Mouse (Mus musculus): ENCODE measurements at regions not wholly inside any gene's neighbourhood (a gene's known extent, or its start where the extent isn't known, plus 50 kb on each side); places are given as distances from the start of the nearest gene placed in this dataset.
"Not testable (repeated sequence)": the region's sequence is repeated elsewhere in the genome, so short reads cannot be mapped to it uniquely, and the experiment has no call there.

- DNase-seq; intact Hi-C loops (cut with DNase I): not testable (repeated sequence)
These were observed 100.0 kb downstream of the Raet1d start for GRCm38 (mm10) chr10:22460386-22460785.

GRCm38 (mm10) chr10:22460818-22461479, 100.6 kb downstream of the Raet1d start:
- DNase-seq; intact Hi-C loops (cut with DNase I): not testable (repeated sequence)

GRCm38 (mm10) chr10:22461480-22462050, 101.2 kb downstream of the Raet1d start:
- DNase-seq; intact Hi-C loops (cut with DNase I): not testable (repeated sequence)

- intact Hi-C loops (cut with DNase I) = not testable (repeated sequence)
- DNase-seq = peak; percentile 35
These were observed 111.5 kb downstream of the Raet1d start for GRCm38 (mm10) chr10:22471722-22472330.

- DNase-seq = peak; percentile 37
- intact Hi-C loops (cut with DNase I) = loop anchor here (2.0 kb wide), 2 partner anchors 99 to 445 kb away; no protein-coding TSS in a partner anchor
These were observed 119.5 kb downstream of the Raet1d start for GRCm38 (mm10) chr10:22479860-22480259.

GRCm38 (mm10) chr10:22487071-22487470, 126.7 kb downstream of the Raet1d start:
- DNase-seq; intact Hi-C loops (cut with DNase I): not testable (repeated sequence)

- intact Hi-C loops (cut with DNase I); DNase-seq: not testable (repeated sequence)
These were observed 131.5 kb downstream of the Raet1d start for GRCm38 (mm10) chr10:22491806-22492347.

GRCm38 (mm10) chr10:22495975-22496496, 135.7 kb downstream of the Raet1d start:
- intact Hi-C loops (cut with DNase I) = no loop called here
- DNase-seq = no peak

Data from left cerebral cortex, postnatal 4 days (tissue).